Mouse (Mus musculus): Measurements from ENCODE around the gene Arhgap4.

DNA sequence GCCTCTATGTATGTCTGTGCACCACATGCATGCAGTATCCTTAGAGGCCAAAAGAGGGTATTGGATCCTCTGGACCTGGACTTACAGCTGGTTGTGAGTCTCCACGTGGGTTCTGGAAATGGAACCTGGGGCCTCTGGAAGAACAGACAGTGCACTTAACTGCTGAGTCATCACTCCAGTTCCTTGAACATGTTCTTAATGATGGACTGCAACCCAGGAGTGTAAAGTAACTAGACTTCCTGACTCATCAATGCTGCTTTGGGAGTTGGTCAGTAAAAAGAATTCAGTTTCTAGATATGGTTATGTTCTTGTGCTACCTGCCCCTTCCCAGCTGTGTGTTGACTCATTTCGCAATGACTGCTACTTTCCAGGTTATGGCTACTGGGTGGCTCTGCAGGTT lies 10.2 kb upstream of the Arhgap4 start:
- TF ChIP-seq CTCF (conservative IDR thresholded peaks at IDR 0.05; ENCODE audit: low read length), result no peak
- TF ChIP-seq NANOG (IDR thresholded peaks at IDR 0.05; ENCODE audit: borderline replicate concordance, low read length), result no peak
